Mouse (Mus musculus) MEL (cell line): ENCODE data around the gene Sp2. TPM values are rescaled to one million over a fixed set of nuclear protein-coding genes. Genes with fewer than 3 reads are reported as not detected.
A peak's percentile ranks its signal among the peaks of the same experiment; 100 is the strongest.

Experiments
- DNase-seq: peaks from one replicate; pipeline ENCODE4 v3.0.0; 2011; ENCODE audit warnings: low read depth, low spot score
- H3K27ac ChIP-seq: 2 replicates; pipeline ENCODE4 v1.5.1; 2012; ENCODE audit warnings: low read depth, mild to moderate bottlenecking, control low read depth, low read length, moderate library complexity; ENCODE audit not compliant: control insufficient read depth
- H3K27me3 ChIP-seq, 2 experiments: fragments of 150-350 bp in 1 of 2; sonication (generic) in 1 of 2; 2 replicates each; pipeline ENCODE4 v1.6.1; 2012; ENCODE audit warnings: low read length in 2 of 2, mild to moderate bottlenecking in 2 of 2, improper control_type of control experiment in 1 of 2, moderate library complexity in 1 of 2; ENCODE audit not compliant: insufficient read depth in 2 of 2, control insufficient read depth in 1 of 2
- H3K36me3 ChIP-seq, 2 experiments: 2 replicates each; pipeline ENCODE4 v1.6.1; 2012 to 2014; ENCODE audit warnings: low read length in 2 of 2, improper control_type of control experiment in 1 of 2, inconsistent platforms in 1 of 2, mild to moderate bottlenecking in 1 of 2; ENCODE audit not compliant: insufficient read depth in 2 of 2, control insufficient read depth in 1 of 2
- H3K4me1 ChIP-seq, 2 experiments: fragments of 150-350 bp in 1 of 2; sonication (generic) in 1 of 2; 2 replicates each; pipeline ENCODE4 v1.6.1; 2012; ENCODE audit warnings: low read length in 2 of 2, improper control_type of control experiment in 1 of 2, mild to moderate bottlenecking in 1 of 2; ENCODE audit not compliant: insufficient read depth in 2 of 2, control insufficient read depth in 1 of 2
- H3K4me3 ChIP-seq, 2 experiments: fragments of 150-350 bp in 1 of 2; sonication (generic) in 1 of 2; 2 replicates each; pipeline ENCODE4 v1.5.1; 2012; ENCODE audit warnings: low read depth in 2 of 2, low read length in 2 of 2, mild to moderate bottlenecking in 2 of 2, moderate library complexity in 2 of 2, control low read depth in 1 of 2, improper control_type of control experiment in 1 of 2; ENCODE audit not compliant: control insufficient read depth in 1 of 2, insufficient read depth in 1 of 2
- H3K79me2 ChIP-seq: 2 replicates; pipeline ENCODE4 v1.6.1; 2012; ENCODE audit warnings: mild to moderate bottlenecking, low read length, moderate library complexity; ENCODE audit not compliant: control insufficient read depth, poor library complexity, insufficient read depth
- H3K9ac ChIP-seq: 2 replicates; pipeline ENCODE4 v1.6.1; 2012; ENCODE audit warnings: low read depth, mild to moderate bottlenecking, control low read depth, low read length, moderate library complexity; ENCODE audit not compliant: control insufficient read depth, poor library complexity, severe bottlenecking
- H3K9me3 ChIP-seq: fragments of 150-350 bp; sonication (generic); replicated peaks from 2 replicates; pipeline ENCODE4 v1.6.1; 2012; ENCODE audit warnings: mild to moderate bottlenecking, low read length, improper control_type of control experiment, moderate library complexity; ENCODE audit not compliant: insufficient read depth
- BHLHE40 ChIP-seq: IDR thresholded peaks from 2 replicates; pipeline ENCODE4 v1.6.1; 2012; ENCODE audit warnings: low read depth, mild to moderate bottlenecking, inconsistent platforms, low read length, improper control_type of control experiment, borderline replicate concordance
- CHD1 ChIP-seq: IDR thresholded peaks from 2 replicates; pipeline ENCODE4 v1.6.1; 2012; ENCODE audit warnings: low read depth, mild to moderate bottlenecking, inconsistent platforms, low read length, improper control_type of control experiment
- ELF1 ChIP-seq: IDR thresholded peaks from 2 replicates; pipeline ENCODE4 v1.6.1; 2014; ENCODE audit warnings: low read depth, mild to moderate bottlenecking, inconsistent platforms, low read length, improper control_type of control experiment, moderate library complexity
- EP300 ChIP-seq, 2 experiments: IDR thresholded peaks; 2 replicates each; pipeline ENCODE4 v1.6.1; 2011; ENCODE audit warnings: improper control_type of control experiment in 2 of 2, low read length in 2 of 2, low read depth in 1 of 2, mild to moderate bottlenecking in 1 of 2
- ETS1 ChIP-seq: IDR thresholded peaks from 2 replicates; pipeline ENCODE4 v1.6.1; 2012; ENCODE audit warnings: low read depth, mild to moderate bottlenecking, inconsistent platforms, low read length, improper control_type of control experiment, moderate library complexity
- GABPA ChIP-seq: IDR thresholded peaks from 2 replicates; pipeline ENCODE4 v1.6.1; 2012; ENCODE audit warnings: low read depth, mild to moderate bottlenecking, inconsistent platforms, low read length, improper control_type of control experiment, moderate library complexity
- GATA1 ChIP-seq: IDR thresholded peaks from 2 replicates; pipeline ENCODE4 v1.6.1; 2011; ENCODE audit warnings: low read depth, low read length, improper control_type of control experiment
- KAT2A ChIP-seq: conservative IDR thresholded peaks from 2 replicates; pipeline ENCODE4 v1.6.1; 2012; ENCODE audit warnings: low read depth, low read length, improper control_type of control experiment, inconsistent platforms
- MAX ChIP-seq: IDR thresholded peaks from 2 replicates; pipeline ENCODE4 v1.6.1; 2011; ENCODE audit warnings: low read length, improper control_type of control experiment
- MAZ ChIP-seq: IDR thresholded peaks from 2 replicates; pipeline ENCODE4 v1.6.1; 2012; ENCODE audit warnings: low read depth, mild to moderate bottlenecking, inconsistent platforms, low read length, improper control_type of control experiment
- MXI1 ChIP-seq: IDR thresholded peaks from 2 replicates; pipeline ENCODE4 v1.6.1; 2011; ENCODE audit warnings: mild to moderate bottlenecking, low read depth, low read length, improper control_type of control experiment
- MYB ChIP-seq: IDR thresholded peaks from 2 replicates; pipeline ENCODE4 v1.6.1; 2011; ENCODE audit warnings: mild to moderate bottlenecking, low read depth, low read length, improper control_type of control experiment
- MYC ChIP-seq: IDR thresholded peaks from 2 replicates; pipeline ENCODE4 v1.6.1; 2011; ENCODE audit warnings: low read depth, mild to moderate bottlenecking, low read length, improper control_type of control experiment, moderate library complexity
- NELFE ChIP-seq: IDR thresholded peaks from 2 replicates; pipeline ENCODE4 v1.6.1; 2011; ENCODE audit warnings: low read depth, low read length, improper control_type of control experiment
- NRF1 ChIP-seq: IDR thresholded peaks from 2 replicates; pipeline ENCODE4 v1.6.1; 2014; ENCODE audit warnings: low read depth, mild to moderate bottlenecking, inconsistent platforms, low read length, improper control_type of control experiment, moderate library complexity; ENCODE audit not compliant: poor library complexity, insufficient read depth, severe bottlenecking
- POLR2A ChIP-seq, 2 experiments: IDR thresholded peaks; 2 replicates each; pipeline ENCODE4 v1.6.1; 2011 to 2012; ENCODE audit warnings: low read length in 2 of 2, mild to moderate bottlenecking in 2 of 2, control low read depth in 1 of 2, improper control_type of control experiment in 1 of 2, low read depth in 1 of 2, moderate library complexity in 1 of 2; ENCODE audit not compliant: control insufficient read depth in 1 of 2, insufficient read depth in 1 of 2, poor library complexity in 1 of 2
- POLR2AphosphoS2 ChIP-seq: IDR thresholded peaks from 2 replicates; pipeline ENCODE4 v1.6.1; 2011; ENCODE audit warnings: low read length, improper control_type of control experiment
- POLR2AphosphoS5 ChIP-seq: IDR thresholded peaks from 2 replicates; pipeline ENCODE4 v1.6.1; 2012; ENCODE audit warnings: low read depth, borderline replicate concordance, mild to moderate bottlenecking, inconsistent platforms, low read length, moderate library complexity, mixed read lengths
- RAD21 ChIP-seq: IDR thresholded peaks from 2 replicates; pipeline ENCODE4 v1.6.1; 2011; ENCODE audit warnings: mild to moderate bottlenecking, low read depth, low read length, improper control_type of control experiment
- SIN3A ChIP-seq: IDR thresholded peaks from 2 replicates; pipeline ENCODE4 v1.6.1; 2012; ENCODE audit warnings: low read length, improper control_type of control experiment, inconsistent platforms
- SMC3 ChIP-seq: IDR thresholded peaks from 2 replicates; pipeline ENCODE4 v1.6.1; 2011; ENCODE audit warnings: low read depth, low read length, improper control_type of control experiment
- TAL1 ChIP-seq: IDR thresholded peaks from 2 replicates; pipeline ENCODE4 v1.6.1; 2012; ENCODE audit warnings: mild to moderate bottlenecking, inconsistent platforms, low read length, moderate library complexity, mixed read lengths
- TBP ChIP-seq: IDR thresholded peaks from 2 replicates; pipeline ENCODE4 v1.8.0; 2011; ENCODE audit warnings: low read depth, low read length, improper control_type of control experiment
- TCF12 ChIP-seq: IDR thresholded peaks from 2 replicates; pipeline ENCODE4 v1.6.1; 2014; ENCODE audit warnings: low read depth, mild to moderate bottlenecking, inconsistent platforms, low read length, improper control_type of control experiment, moderate library complexity
- ZMIZ1 ChIP-seq: IDR thresholded peaks from 2 replicates; pipeline ENCODE4 v1.6.1; 2012; ENCODE audit warnings: low read depth, mild to moderate bottlenecking, inconsistent platforms, low read length, improper control_type of control experiment, moderate library complexity
- ZNF384 ChIP-seq: IDR thresholded peaks from 2 replicates; pipeline ENCODE4 v1.6.1; 2012; ENCODE audit warnings: low read depth, mild to moderate bottlenecking, inconsistent platforms, low read length, improper control_type of control experiment
- polyA plus RNA-seq, 2 experiments: library from polyadenylated mRNA; stranded (reverse) in 1 of 2; unstranded in 1 of 2; fragments of >175 nt in 1 of 2; fragments of >200 nt in 1 of 2; gene quantifications; 2 replicates each; pipeline versions ENCODE4 v1.2.1 to v1.2.4; 2012; ENCODE audit warnings: low replicate concordance in 2 of 2, low read depth in 1 of 2; ENCODE audit not compliant: insufficient read length in 2 of 2, insufficient read depth in 1 of 2, missing spikeins in 1 of 2
- total RNA-seq: library from RNA; depleted of rRNA; stranded (reverse); fragments of 300-350 nt; gene quantifications from 2 replicates; pipeline ENCODE4 v1.2.3, GENCODE M21; 2012

Sp2 gene
- total and polyA plus RNA-seq, 3 experiments: 1.4 to 20.3 TPM; not detected in 1

DNA sequence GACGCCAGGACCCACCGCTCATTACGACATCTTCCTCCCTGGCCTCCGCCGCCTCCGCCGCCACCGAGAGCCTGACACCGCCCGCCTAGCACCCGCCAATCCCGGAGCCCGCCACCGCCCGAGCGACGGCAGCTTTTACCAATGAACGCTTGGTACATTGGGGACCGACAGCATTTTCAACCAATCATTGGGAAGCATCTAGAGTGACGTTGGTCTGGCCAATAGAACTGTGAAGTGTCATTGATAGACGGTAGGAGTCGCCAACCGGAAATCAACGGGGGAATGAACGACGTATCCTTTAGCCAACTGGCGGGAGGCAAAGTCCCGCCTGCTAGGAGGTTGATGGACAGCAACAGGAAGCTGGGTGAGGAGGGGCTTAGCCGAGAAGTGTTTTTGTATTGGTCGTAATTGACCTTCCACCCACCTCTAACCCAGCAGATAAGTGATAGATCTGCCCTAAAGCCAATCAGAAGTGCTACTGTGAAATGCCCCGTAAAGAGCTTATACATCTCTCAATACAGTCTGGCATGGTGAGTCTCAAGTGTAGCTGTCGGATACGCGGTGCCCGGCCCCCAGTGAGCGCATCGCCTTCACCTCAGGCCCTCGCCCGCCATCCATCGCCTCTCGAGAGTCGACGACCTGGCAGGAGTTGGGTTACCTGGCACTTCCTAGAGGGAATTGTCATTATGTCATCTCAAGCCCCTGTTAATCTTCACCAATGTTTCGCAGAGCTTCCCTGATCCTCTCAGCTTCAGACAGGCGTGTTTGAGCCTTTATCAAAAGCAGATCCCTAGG lies 5.0 kb downstream of the Sp2 start (continued):
- TF ChIP-seq GATA1 (peak; percentile 95), POLR2AphosphoS5 (no peak), MAZ (no peak), MXI1 (peak; percentile 84), GABPA (no peak), TCF12 (peak; percentile 59; the same call in 1 of the 2 replicates), SMC3 (0 out of 2 replicates have a peak, but pooled peaks have one; percentile 8), ZNF384 (no peak), POLR2AphosphoS2 (peak; percentile 88), RAD21 (no peak)
- TF ChIP-seq, all 39 proteins: peak for 21

DNA sequence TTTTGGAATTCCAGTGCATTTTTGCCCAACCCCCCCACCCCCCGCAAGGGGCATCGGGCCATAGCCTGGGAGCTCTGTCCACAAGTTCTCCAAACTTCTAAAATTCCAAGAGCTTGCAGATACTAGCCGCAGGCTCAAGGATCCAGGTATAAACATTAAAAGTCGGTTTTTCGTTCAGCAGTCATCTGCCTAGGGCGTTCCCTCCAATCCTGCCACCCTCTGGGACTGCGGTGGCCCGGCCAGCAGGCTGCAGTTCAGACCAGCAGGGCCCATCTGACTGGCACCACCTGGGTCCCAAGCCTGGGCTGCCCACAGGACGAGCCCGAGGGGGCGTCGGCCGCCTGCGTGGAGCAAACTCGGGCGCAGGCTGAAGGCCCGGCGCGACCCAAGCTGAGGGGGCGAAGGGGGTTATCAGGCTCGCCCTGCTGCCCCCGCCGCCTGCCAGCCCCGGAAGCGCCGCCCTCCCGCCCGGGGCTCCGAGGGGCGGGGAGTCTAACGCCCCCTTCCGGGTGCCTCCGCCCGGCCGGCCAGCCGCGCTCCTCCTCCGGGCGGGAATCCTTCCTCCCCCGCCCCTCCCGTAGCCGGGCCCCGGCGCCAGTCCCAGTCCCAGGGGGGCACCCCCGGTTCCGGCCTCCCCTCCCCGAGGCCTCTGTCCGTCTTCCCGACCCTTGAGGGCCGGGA lies 5.7 kb downstream of the Sp2 start:
- TF ChIP-seq ELF1 (peak; percentile 93), CHD1 (peak; percentile 78; the same call in 1 of the 2 replicates), ETS1 (peak; percentile 24; the same call in 1 of the 2 replicates), TBP (no peak), TCF12 (peak; percentile 57), MYB (no peak), KAT2A (no peak; the same call in 1 of the 2 replicates), TAL1 (peak; percentile 57), NELFE (peak; percentile 91), ZMIZ1 (peak; percentile 86; the same call in 1 of the 2 replicates), RAD21 (no peak), POLR2AphosphoS5 (no peak), BHLHE40 (no peak), NRF1 (0 out of 2 replicates have a peak, but pooled peaks have one; percentile 29), SMC3 (no peak), MXI1 (peak; percentile 81), GABPA (0 out of 2 replicates have a peak, but pooled peaks have one; percentile 32), MYC (no peak), POLR2AphosphoS2 (peak; percentile 85), MAZ (peak; percentile 98), MAX (no peak; the same call in 1 of the 2 replicates), EP300 (IDR thresholded peaks at IDR 0.05; ENCODE audit: low read depth in 1 of 2, low read length in 2 of 2) (peak in 1 of 2 experiments; percentile 14; a peak in 1 of 4 replicates), POLR2A (IDR thresholded peaks at IDR 0.05; ENCODE audit: control insufficient read depth in 1 of 2, insufficient read depth in 1 of 2, low read depth in 1 of 2, low read length in 2 of 2, poor library complexity in 1 of 2) (peak; percentile 68 to 75; a peak in 2 of 4 replicates), SIN3A (peak; percentile 88)
- H3K79me2 ChIP-seq: peaks cover 34% of the 10 kb centered on the region
- no peaks in the 10 kb centered on the region for H3K27me3 ChIP-seq
- H3K4me3 ChIP-seq: peak overlapping the region; percentile 68 to 79
- peak overlapping the region; percentile 77 for H3K9ac ChIP-seq
- H3K4me1 ChIP-seq: peaks cover 9 to 28% of the 10 kb centered on the region in 2 experiments
- H3K27ac ChIP-seq: peak overlapping the region; percentile 88
- DNase-seq: peak; percentile 95
- H3K9me3 ChIP-seq: no peaks in the 10 kb centered on the region
- H3K36me3 ChIP-seq: peaks cover 0 to 24% of the 10 kb centered on the region in 2 experiments; a peak in 2 of 4 replicates
